Mouse (Mus musculus): ENCODE results near the gene Hbb-y.
"Not testable (repeated sequence)": the region's sequence is repeated elsewhere in the genome, so short reads cannot be mapped to it uniquely, and the experiment has no call there.

Hbb-y gene

GRCm38 (mm10) chr7:103812174-103812573, 40.8 kb downstream of the Hbb-y start:
- DNase-seq, result no peak

- DNase-seq, result no peak
Measured at GRCm38 (mm10) chr7:103811223-103811845, 41.7 kb downstream of the Hbb-y start.

- no peak for DNase-seq
Measured at GRCm38 (mm10) chr7:103810746-103811145, 42.3 kb downstream of the Hbb-y start.

GRCm38 (mm10) chr7:103810296-103810695, 42.7 kb downstream of the Hbb-y start:
- no peak for DNase-seq

- DNase-seq, result no peak
Measured at GRCm38 (mm10) chr7:103809801-103810155, 43.2 kb downstream of the Hbb-y start.

- DNase-seq, result no peak
Measured at GRCm38 (mm10) chr7:103808971-103809800, 43.8 kb downstream of the Hbb-y start.

GRCm38 (mm10) chr7:103808120-103808519, 44.9 kb downstream of the Hbb-y start:
- DNase-seq, result not testable (repeated sequence)

- peak; percentile 9 for DNase-seq
Measured at GRCm38 (mm10) chr7:103806856-103807255, 46.2 kb downstream of the Hbb-y start.

Data from thymus, postnatal 4 days (tissue).